Mouse (Mus musculus): ENCODE results near the gene Cd47.

DNA sequence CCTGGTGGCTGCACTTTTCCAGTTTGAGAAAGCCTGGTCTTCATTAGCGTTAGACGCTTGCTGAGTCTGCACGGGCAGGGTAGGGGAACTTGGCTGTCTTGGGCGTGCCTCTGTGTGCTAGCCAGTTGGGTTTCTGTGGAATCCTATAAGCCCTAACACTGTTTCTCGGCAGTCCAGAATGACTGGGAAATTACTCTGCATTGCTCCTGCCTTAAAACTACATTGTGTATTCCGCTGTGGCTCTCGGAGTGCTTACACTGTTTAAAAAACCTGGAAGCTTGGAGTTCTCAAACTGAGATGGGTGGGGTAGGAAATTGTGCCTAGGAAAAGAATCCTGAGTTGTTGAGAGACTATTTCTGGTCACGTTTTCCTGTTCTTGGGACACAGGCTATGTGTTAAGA is 105.3 kb downstream of the Cd47 start:
- TF ChIP-seq POLR2A (IDR thresholded peaks at IDR 0.05; ENCODE audit: control insufficient read depth, low read depth, low read length) (no peak), CTCF (IDR thresholded peaks at IDR 0.05; ENCODE audit: control insufficient read depth, insufficient read depth, insufficient replicate concordance, low read depth, low read length) (no peak)

Measured in testis, adult 2 months (tissue).